Mouse (Mus musculus) hindbrain, embryonic 11.5 days (tissue): ENCODE measurements at regions not wholly inside any gene's neighbourhood (a gene's known extent, or its start where the extent isn't known, plus 50 kb on each side); places are given as distances from the start of the nearest gene placed in this dataset.

Source experiments
- ATAC-seq: fragments of 200-750 bp; cut with Nextera tagmentation; 2 replicates; pipeline ENCODE4 v1.8.0; 2017; ENCODE audit warnings: mild to moderate bottlenecking, moderate TSS enrichment, moderate library complexity; ENCODE audit not compliant: low FRiP score
- DNase-seq: peaks from one replicate; pipeline ENCODE4 v3.0.0-alpha.2; 2015; ENCODE audit warnings: low spot score
- H3K27ac ChIP-seq: fragments of 300-500 bp; sonication (generic); 2 replicates; pipeline ENCODE4 v1.5.1; 2014; ENCODE audit warnings: mild to moderate bottlenecking, low read depth, low read length
- H3K27me3 ChIP-seq: fragments of 300-500 bp; sonication (generic); 2 replicates; pipeline ENCODE4 v1.6.1; 2014; ENCODE audit warnings: mild to moderate bottlenecking, low read length, moderate library complexity, mixed read lengths; ENCODE audit not compliant: control insufficient read depth, insufficient read depth
- H3K36me3 ChIP-seq: fragments of 300-500 bp; sonication (generic); 2 replicates; pipeline ENCODE4 v1.6.1; 2014; ENCODE audit warnings: mild to moderate bottlenecking, low read length, moderate library complexity, mixed read lengths; ENCODE audit not compliant: control insufficient read depth, insufficient read depth
- H3K4me1 ChIP-seq: fragments of 300-500 bp; sonication (generic); replicated peaks from 2 replicates; pipeline ENCODE4 v1.6.1; 2014; ENCODE audit warnings: low read length, mixed read lengths; ENCODE audit not compliant: control insufficient read depth, insufficient read depth
- H3K4me2 ChIP-seq: fragments of 300-500 bp; sonication (generic); replicated peaks from 2 replicates; pipeline ENCODE4 v1.6.1; 2014; ENCODE audit warnings: mild to moderate bottlenecking, low read depth, low read length
- H3K4me3 ChIP-seq: fragments of 300-500 bp; sonication (generic); 2 replicates; pipeline ENCODE4 v1.5.1; 2014; ENCODE audit warnings: low read depth, low read length
- H3K9ac ChIP-seq: fragments of 300-500 bp; sonication (generic); 2 replicates; pipeline ENCODE4 v1.6.1; 2014; ENCODE audit warnings: low read depth, low read length
- H3K9me3 ChIP-seq: fragments of 300-500 bp; sonication (generic); 2 replicates; pipeline ENCODE4 v1.6.1; 2016; ENCODE audit warnings: low read length; ENCODE audit not compliant: control insufficient read depth
- WGBS: fragments of 180-500 bp; shearing (Covaris S2); extraction: QIAGEN DNeasy Blood & Tissue Kit; methylation state at CpG from one replicate; pipeline ENCODE4 v1.1.7; 2014; 5-methylcytosine and 5-hydroxymethylcytosine counted together

GRCm38 (mm10) chr10:107198460-107198859, 73.0 kb upstream of the Lin7a start:
- Histone ChIP-seq H3K36me3 (no peaks in the 10 kb centered on the region), H3K9me3 (no peaks in the 10 kb centered on the region), H3K27me3 (no peaks in the 10 kb centered on the region), H3K9ac (no peak overlapping the region), H3K4me3 (no peak overlapping the region), H3K4me1 (no peaks in the 10 kb centered on the region), H3K27ac (no peak overlapping the region), H3K4me2 (no peak overlapping the region)
- peak; percentile 78 for ATAC-seq
- no peak for DNase-seq
- 74% methylated on average over 4 of the region's 4 CpGs for whole genome bisulfite sequencing

- no peak for ATAC-seq
Measured at GRCm38 (mm10) chr10:107201051-107201450, 70.4 kb upstream of the Lin7a start.

DNA sequence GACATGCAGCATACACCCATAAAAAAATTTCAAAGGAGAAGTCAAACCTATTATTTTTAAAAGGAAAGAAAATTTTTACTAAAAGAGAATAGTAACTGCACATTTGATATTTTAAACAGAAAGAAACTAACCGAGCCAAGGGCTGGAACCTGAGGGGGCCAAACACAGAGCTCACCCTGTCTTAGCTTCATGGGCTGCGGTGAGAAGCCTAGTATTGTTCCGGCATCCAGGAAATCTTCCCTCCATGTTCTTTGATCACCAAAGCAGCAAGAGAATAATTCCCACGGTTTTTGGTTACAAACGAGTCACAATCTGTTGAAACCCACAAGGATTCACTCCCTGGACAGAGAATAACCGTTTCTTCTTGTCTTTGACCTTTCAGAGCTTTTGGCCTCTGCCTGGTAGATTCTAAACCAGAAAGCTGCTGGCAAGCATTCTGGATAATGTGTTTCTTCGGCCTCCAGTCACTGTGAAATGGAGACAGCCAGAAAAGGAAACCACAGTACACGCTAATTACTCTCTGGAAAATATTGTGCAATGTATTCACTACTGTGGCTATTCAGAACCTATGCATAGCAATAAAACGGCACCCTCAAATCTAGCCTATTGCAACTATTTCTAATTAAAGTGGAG, 66.3 kb upstream of the Lin7a start:
- Histone ChIP-seq H3K9me3 (no peaks in the 10 kb centered on the region), H3K4me3 (no peak overlapping the region), H3K27me3 (no peaks in the 10 kb centered on the region), H3K36me3 (no peaks in the 10 kb centered on the region), H3K4me1 (no peaks in the 10 kb centered on the region), H3K4me2 (no peak overlapping the region), H3K9ac (no peak overlapping the region), H3K27ac (no peak overlapping the region)
- ATAC-seq (no peak), DNase-seq (no peak)
- 76% methylated on average over 9 of the region's 9 CpGs for WGBS

More at GRCm38 (mm10) chr10:107201051-107201450, 70.4 kb upstream of the Lin7a start:
- no peaks in the 10 kb centered on the region for H3K36me3 ChIP-seq
- H3K9me3 ChIP-seq: no peaks in the 10 kb centered on the region
- no peak for DNase-seq
- no peak overlapping the region for H3K4me3 ChIP-seq
- H3K4me1 ChIP-seq: no peaks in the 10 kb centered on the region
- H3K27ac ChIP-seq: no peak overlapping the region
- H3K9ac ChIP-seq: no peak overlapping the region
- H3K27me3 ChIP-seq: no peaks in the 10 kb centered on the region
- 92% methylated on average over 4 of the region's 4 CpGs for WGBS
- H3K4me2 ChIP-seq: no peak overlapping the region

DNA sequence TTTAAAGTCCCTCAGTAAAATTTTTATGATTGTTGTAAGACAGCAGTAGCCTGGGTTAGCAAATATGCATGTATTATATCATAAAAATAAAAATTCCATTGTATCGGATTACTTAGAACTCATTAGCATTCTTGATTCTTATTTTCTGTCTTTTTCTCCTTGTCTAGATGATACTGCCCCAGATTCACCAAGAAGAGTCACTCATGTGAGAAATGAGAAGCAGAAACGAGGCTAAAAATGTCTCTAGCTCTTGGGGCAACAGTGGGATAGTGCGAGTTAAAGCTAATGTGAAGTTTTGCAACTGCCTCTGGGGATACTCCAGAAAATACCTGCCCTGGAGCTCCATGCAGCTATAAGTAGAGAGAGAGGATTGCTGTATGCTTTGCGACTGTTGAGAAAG, 61.6 kb upstream of the Lin7a start:
- Histone ChIP-seq H3K4me1 (no peaks in the 10 kb centered on the region), H3K4me2 (no peak overlapping the region), H3K27me3 (no peaks in the 10 kb centered on the region), H3K9me3 (no peaks in the 10 kb centered on the region), H3K27ac (no peak overlapping the region), H3K36me3 (no peaks in the 10 kb centered on the region), H3K4me3 (no peak overlapping the region), H3K9ac (no peak overlapping the region)
- DNase-seq: no peak
- 81% methylated on average over 4 of the region's 4 CpGs for WGBS
- no peak for ATAC-seq

DNA sequence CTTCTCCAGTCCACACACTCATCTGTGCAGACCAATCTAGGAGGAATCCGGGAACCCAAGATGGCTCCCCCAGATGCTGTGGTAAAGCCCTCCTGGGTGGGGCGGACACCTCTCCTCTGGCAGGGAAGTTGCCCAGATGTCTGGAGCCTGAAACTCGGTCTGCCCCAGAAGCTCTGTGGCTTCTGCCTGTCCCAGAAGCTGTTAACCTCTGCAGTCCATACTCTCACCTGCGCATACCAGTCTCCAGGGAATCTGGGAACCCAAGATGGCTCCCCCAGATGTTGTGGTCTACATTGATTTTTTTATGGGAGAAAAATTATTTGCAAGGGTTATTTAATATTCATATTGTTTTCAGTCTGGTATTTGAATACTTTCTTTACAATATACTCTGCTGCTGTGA, 58.4 kb upstream of the Lin7a start:
- no peaks in the 10 kb centered on the region for H3K9me3 ChIP-seq
- ATAC-seq (no peak), DNase-seq (no peak)
- H3K27me3 ChIP-seq: no peaks in the 10 kb centered on the region
- H3K4me1 ChIP-seq: no peaks in the 10 kb centered on the region
- no peaks in the 10 kb centered on the region for H3K36me3 ChIP-seq
- WGBS: 88% methylated on average over 4 of the region's 4 CpGs
- no peak overlapping the region for H3K9ac ChIP-seq
- H3K27ac ChIP-seq: no peak overlapping the region
- H3K4me3 ChIP-seq: no peak overlapping the region
- H3K4me2 ChIP-seq: no peak overlapping the region

GRCm38 (mm10) chr10:107213541-107214340, 57.7 kb upstream of the Lin7a start:
- ATAC-seq: no peak
- H3K4me2 ChIP-seq: no peak overlapping the region

DNA sequence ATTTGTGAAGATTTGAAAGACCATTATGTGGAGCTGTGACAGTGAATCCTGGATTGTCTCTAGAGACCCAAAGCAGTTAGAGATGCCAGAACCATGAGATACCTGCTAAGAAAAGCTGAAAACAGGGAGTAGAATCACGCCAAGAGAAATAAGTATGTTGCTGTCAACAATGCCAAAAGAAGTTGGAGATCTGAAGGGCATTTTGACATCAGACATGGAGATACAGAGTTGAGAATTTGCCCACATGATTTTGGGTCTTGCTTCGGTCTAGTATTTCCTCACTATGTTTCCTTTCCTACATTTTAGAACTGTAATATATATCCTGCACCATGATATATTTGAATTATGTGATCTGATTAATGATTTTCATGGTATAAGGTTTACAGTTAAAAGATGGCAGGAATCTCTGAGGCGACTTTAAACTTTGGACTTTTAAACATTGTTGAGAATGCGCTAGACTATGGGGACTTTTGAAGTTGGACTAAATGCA, 56.7 kb upstream of the Lin7a start:
- no peaks in the 10 kb centered on the region for H3K27me3 ChIP-seq
- no peaks in the 10 kb centered on the region for H3K4me1 ChIP-seq
- H3K36me3 ChIP-seq: no peaks in the 10 kb centered on the region
- WGBS: 89% methylated on average over 4 of the region's 4 CpGs
- DNase-seq (no peak), ATAC-seq (no peak)
- no peaks in the 10 kb centered on the region for H3K9me3 ChIP-seq
- no peak overlapping the region for H3K27ac ChIP-seq
- H3K4me2 ChIP-seq: no peak overlapping the region
- H3K4me3 ChIP-seq: no peak overlapping the region
- no peak overlapping the region for H3K9ac ChIP-seq

More at GRCm38 (mm10) chr10:107213541-107214340, 57.7 kb upstream of the Lin7a start:
- Histone ChIP-seq H3K36me3 (no peaks in the 10 kb centered on the region), H3K9ac (no peak overlapping the region), H3K27ac (no peak overlapping the region), H3K27me3 (no peaks in the 10 kb centered on the region), H3K9me3 (no peaks in the 10 kb centered on the region), H3K4me1 (no peaks in the 10 kb centered on the region), H3K4me3 (no peak overlapping the region)
- WGBS: 84% methylated on average over 3 of the region's 3 CpGs
- no peak for DNase-seq

GRCm38 (mm10) chr10:107215611-107216520, 55.6 kb upstream of the Lin7a start:
- no peak for ATAC-seq
- WGBS: 84% methylated on average over 2 of the region's 2 CpGs

More at GRCm38 (mm10) chr10:107215611-107216520, 55.6 kb upstream of the Lin7a start:
- H3K27me3 ChIP-seq: no peaks in the 10 kb centered on the region
- H3K9ac ChIP-seq: no peak overlapping the region
- no peak for DNase-seq
- H3K9me3 ChIP-seq: no peaks in the 10 kb centered on the region
- H3K4me1 ChIP-seq: no peaks in the 10 kb centered on the region
- H3K27ac ChIP-seq: no peak overlapping the region
- no peaks in the 10 kb centered on the region for H3K36me3 ChIP-seq
- H3K4me3 ChIP-seq: no peak overlapping the region
- H3K4me2 ChIP-seq: no peak overlapping the region
